Mouse (Mus musculus): ENCODE data around the gene Klra3. TPM values are rescaled to one million over a fixed set of nuclear protein-coding genes. Genes with fewer than 3 reads are reported as not detected.

The Klra3 gene
- polyA plus RNA-seq (2015; fragmentation: Nextera tagmentation; extraction: Ambion mirVana): not detected in 2 replicates

DNA sequence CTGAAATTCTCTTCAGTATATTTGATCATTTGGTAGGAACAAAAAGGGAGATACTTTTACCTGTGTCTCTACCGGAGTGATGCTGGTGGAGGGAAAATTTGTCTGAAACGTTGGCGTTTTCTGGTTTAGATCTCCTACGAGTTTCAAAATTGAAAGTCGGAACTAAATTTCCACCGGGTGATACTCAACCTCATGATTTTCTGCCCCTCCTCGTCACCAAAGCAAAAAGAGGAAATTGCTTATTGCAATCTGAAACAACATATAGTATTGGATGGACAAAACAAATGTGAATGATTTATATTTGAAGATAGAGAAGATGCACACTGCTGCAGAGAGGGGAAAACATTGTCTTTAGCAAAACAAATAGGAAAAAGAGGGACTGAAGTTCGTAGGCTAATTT lies at the start of gene Klra3:
TSS of gene Klra3 (minus strand) at position 164 of the 400 bp plus-strand sequence.

DNA sequence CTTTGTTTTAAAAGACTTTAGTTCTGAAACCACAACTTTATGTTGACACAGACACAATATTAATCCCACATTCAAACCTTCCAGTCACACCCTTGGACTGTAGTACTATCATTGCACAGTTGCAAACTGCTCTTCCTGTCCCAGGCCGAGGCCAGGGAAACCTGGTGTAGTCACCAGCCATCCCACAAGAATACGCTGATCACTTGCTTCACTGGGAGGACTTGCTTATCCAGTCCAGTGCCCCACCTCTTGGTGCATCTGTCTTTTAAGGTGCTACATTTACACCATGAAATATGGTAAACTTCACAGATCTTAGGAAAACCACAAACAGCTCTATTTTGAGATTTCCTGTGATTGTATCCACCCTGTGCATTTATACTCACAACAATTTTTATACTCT lies 49.4 kb upstream of the Klra3 start, which contains the start of gene Klra1:
TSS of gene Klra1 (minus strand) at position 125 of the 400 bp plus-strand sequence.

DNA sequence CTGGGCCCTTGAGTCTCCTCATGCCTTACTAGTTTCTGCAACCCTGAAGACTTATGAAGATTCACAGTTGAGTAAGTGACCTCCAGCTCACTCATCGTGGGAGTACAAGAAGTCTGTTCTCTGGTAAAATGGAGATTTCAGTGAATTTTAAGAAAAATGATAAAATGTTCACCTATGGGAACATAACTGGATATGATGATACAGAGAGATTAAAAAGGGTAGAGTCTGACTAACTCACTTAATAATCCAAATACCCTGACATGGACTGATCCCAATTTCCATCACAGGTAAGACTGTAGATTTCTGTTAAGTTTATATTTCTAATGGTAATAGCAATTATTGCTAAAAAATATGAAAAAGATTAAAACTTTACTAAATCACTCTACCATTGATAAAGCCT lies 55.5 kb downstream of the Klra3 start, which contains the start of gene Klra10:
TSS of gene Klra10 (minus strand) at position 101 of the 400 bp plus-strand sequence.

Other genes with a start within 250 kb of the Klra3 start
- not detected in 2 replicates for gene Klra8, start 207.7 kb downstream of the Klra3 start, polyA plus RNA-seq (2015; fragmentation: Nextera tagmentation; extraction: Ambion mirVana)
- not detected in 2 replicates for gene Klra9, start 144.5 kb downstream of the Klra3 start, polyA plus RNA-seq (2015; fragmentation: Nextera tagmentation; extraction: Ambion mirVana)
- gene Klra7, start 104.3 kb downstream of the Klra3 start, polyA plus RNA-seq (2015; fragmentation: Nextera tagmentation; extraction: Ambion mirVana): not detected in 2 replicates
- gene Klra10, start 55.6 kb downstream of the Klra3 start, polyA plus RNA-seq (2015; fragmentation: Nextera tagmentation; extraction: Ambion mirVana): not detected in 2 replicates
- gene Klra1, start 49.3 kb upstream of the Klra3 start, polyA plus RNA-seq (2015; fragmentation: Nextera tagmentation; extraction: Ambion mirVana): not detected in 2 replicates

All from skeletal muscle tissue, postnatal 0 days (tissue).